Mouse (Mus musculus) E14TG2a.4 (cell line): ENCODE data around the gene Rad51c.
"Not testable (repeated sequence)": the region's sequence is repeated elsewhere in the genome, so short reads cannot be mapped to it uniquely, and the experiment has no call there.

Source experiments
- CTCF ChIP-seq: conservative IDR thresholded peaks from 2 replicates; pipeline ENCODE4 v1.5.1; 2014; ENCODE audit warnings: low read length
- POU5F1 ChIP-seq: IDR thresholded peaks from 2 replicates; pipeline ENCODE4 v1.6.1; 2014; ENCODE audit warnings: low read length, borderline replicate concordance

DNA sequence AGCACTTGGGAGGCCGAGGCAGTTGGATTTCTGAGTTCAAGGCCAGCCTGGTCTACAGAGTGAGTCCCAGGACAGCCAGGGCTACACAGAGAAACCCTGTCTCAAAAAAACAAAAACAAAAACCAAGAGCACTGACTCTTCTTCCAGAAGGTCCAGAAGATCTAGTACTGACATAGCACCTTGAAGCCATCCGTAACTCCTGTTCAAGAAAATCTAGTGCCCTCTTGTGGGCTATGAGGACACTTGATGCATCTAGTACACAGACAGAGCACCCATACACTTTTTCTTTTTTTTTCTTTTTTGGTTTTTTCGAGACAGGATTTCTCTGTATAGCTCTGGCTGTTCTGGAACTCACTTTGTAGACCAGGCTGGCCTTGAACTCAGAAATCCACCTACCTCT is 8.7 kb upstream of the Rad51c start:
- TF ChIP-seq CTCF: peak; percentile 35
- TF ChIP-seq POU5F1: not testable (repeated sequence)
